Mouse (Mus musculus): Measurements from ENCODE around the gene Itpk1.

The Itpk1 gene

GRCm38 (mm10) chr12:102691180-102691579 is 13.6 kb downstream of the Itpk1 start:
- DNase-seq (ENCODE audit: low spot score in 2 of 2), result no peak

DNA sequence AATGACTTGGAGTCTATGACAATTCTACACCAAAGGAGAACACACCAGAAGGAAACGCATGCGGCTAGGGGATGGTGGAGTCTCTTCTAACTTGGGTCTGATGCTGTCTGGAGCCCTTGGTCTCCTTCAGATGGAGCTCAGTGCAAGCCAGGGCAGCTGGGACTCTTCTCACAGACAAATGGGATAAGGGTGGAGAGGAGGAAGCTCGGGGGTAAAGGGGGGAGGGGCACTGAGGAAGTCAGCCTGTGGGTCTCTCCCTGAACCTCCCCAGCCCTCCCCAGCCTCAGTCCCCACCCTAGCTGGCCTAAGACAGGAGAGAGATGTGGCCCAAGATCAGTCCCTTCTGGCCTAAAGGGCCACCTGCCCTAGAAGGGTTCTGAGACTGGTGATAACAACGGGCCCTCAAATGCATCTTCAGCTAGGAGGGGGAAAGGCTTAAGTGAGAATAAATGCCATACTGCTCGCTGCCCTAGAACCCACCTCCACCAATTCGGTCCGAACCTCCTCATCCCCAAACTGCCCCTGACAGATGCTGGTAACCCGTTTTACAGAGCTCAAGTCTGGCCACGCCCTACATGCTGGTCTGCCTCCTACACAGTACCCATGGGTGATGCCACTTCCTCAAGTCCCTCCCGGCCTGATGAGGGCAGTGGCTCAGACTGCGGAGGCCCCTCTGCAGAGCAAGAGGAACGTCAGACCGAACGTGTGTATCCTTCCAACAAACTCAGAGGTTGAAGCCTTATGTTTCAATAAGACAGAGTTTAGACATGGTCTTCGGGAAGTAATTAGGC is 14.8 kb downstream of the Itpk1 start:
- DNase-seq (ENCODE audit: low spot score in 2 of 2), result no peak

GRCm38 (mm10) chr12:102686321-102686720 is 18.4 kb downstream of the Itpk1 start:
- no peak for DNase-seq (ENCODE audit: low spot score in 2 of 2)

- no peak for DNase-seq (ENCODE audit: low spot score in 2 of 2)
These were observed 19.2 kb downstream of the Itpk1 start for GRCm38 (mm10) chr12:102685523-102685931.

GRCm38 (mm10) chr12:102684720-102685386 is 19.9 kb downstream of the Itpk1 start:
- no peak for DNase-seq (ENCODE audit: low spot score in 2 of 2)

GRCm38 (mm10) chr12:102683979-102684378 is 20.8 kb downstream of the Itpk1 start:
- no peak for DNase-seq (ENCODE audit: low spot score in 2 of 2)

DNA sequence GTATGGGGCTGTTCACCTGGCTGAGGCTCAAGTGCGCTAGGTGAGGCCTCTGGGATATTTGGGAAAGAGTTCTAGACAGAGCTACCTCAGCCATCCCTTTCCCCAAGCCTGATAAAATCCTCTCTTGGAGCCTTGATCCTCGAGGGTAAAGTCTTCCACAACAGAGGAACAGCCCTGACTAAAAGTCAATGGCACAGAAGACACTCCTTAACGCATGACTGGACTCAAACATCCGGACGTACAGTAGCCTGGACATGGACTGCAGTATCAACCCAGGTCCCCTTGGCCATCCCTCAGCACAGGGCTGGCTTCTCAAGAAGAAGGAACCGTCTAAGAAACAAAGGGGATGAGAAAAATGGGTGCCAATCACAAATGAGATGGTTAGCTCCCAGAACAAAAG is 21.3 kb downstream of the Itpk1 start:
- no peak for DNase-seq (ENCODE audit: low spot score in 2 of 2)

GRCm38 (mm10) chr12:102682722-102683299 is 21.9 kb downstream of the Itpk1 start:
- no peak for DNase-seq (ENCODE audit: low spot score in 2 of 2)

DNA sequence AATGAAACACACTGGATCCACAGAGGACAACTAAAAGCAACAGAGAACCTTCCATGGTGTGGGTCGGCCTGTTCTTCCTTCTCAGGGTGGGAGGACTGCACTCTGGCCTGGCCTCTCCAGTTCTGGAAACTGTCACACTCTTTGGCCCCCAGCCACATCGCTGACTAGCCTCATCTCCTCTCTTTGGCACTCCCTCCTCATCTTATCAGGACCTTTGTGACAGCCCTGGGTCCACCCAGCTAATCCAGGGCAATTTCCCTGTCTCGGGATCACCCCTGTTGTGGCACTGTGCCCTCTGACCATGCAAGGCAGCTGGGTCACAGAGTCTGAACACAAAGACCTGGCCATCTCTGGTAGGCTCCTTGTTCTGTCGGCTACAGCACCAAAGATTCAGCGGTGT is 22.6 kb downstream of the Itpk1 start:
- DNase-seq (ENCODE audit: low spot score in 2 of 2), result no peak

DNA sequence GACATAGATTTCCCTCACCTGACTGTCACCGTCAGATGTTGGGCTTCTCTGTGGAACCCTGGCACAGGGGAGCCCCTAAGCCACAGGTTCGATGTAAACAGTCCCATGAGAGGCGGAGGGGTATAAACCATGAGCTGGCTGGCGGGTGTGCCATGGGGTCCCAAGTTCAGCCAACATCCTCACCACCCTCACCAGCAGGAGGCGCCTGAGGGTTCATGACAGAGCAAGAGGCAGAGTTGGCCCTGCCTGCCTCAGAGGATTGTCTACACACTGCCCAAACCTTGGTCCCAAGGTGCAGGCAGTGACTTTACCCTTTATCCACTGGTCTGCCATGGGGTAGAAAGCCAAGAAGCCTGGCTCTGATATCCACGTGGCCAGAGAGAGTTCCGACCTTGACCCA is 23.1 kb downstream of the Itpk1 start:
- no peak for DNase-seq (ENCODE audit: low spot score in 2 of 2)

DNA sequence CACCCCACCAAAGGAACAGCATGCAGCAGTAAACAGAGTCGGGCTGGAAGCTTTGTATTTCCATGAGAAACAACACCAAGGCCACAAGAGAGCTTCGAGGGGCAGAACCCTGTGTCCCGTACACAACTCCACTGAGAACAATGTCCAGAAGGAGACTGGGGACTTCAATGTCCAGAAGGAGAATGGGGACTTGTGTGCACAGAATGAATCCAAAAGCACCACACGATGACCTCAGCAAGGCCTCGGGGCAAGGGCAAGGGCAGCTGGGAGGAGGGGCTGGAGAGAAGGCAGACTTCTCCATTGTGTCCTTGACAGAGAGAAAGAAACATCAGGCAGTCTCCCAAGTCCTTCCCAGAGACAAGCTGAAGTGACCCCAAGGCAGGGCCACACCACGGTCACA is 25.9 kb downstream of the Itpk1 start:
- no peak for DNase-seq (ENCODE audit: low spot score in 2 of 2)

DNA sequence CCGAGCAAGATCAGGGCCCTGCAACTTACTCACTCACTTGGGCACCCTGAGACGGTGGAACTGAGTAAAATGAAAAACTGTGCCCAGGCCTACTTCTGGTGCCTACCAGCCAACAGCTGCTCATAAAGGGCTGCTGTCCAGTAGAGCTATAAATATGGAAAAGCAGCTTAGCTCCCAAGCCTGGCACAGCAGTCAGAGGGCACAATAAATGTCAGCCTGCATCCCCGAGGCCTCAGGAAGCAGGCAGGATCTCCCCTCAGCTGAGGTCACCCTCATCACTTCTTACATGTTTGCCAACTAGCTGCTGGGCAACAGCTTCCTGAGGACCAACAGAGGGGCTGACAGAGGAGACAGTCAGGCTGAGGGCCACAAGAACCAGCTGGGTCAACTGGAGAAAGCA is 27.6 kb downstream of the Itpk1 start:
- no peak for DNase-seq (ENCODE audit: low spot score in 2 of 2)

- DNase-seq (ENCODE audit: low spot score in 2 of 2), result no peak
These were observed 30.2 kb downstream of the Itpk1 start for GRCm38 (mm10) chr12:102674556-102674955.

- DNase-seq (ENCODE audit: low spot score in 2 of 2), result no peak
These were observed 30.6 kb downstream of the Itpk1 start for GRCm38 (mm10) chr12:102674123-102674522.

- DNase-seq (ENCODE audit: low spot score in 2 of 2), result no peak
These were observed 31.6 kb downstream of the Itpk1 start for GRCm38 (mm10) chr12:102672857-102673839.

- no peak for DNase-seq (ENCODE audit: low spot score in 2 of 2)
These were observed 32.6 kb downstream of the Itpk1 start for GRCm38 (mm10) chr12:102672176-102672575.

- DNase-seq (ENCODE audit: low spot score in 2 of 2), result no peak
These were observed 33.9 kb downstream of the Itpk1 start for GRCm38 (mm10) chr12:102670848-102671247.

GRCm38 (mm10) chr12:102665465-102666202 is 39.1 kb downstream of the Itpk1 start:
- DNase-seq (ENCODE audit: low spot score in 2 of 2), result no peak

- DNase-seq (ENCODE audit: low spot score in 2 of 2), result no peak
These were observed 40.7 kb downstream of the Itpk1 start for GRCm38 (mm10) chr12:102664052-102664448.

- no peak for DNase-seq (ENCODE audit: low spot score in 2 of 2)
These were observed 41.2 kb downstream of the Itpk1 start for GRCm38 (mm10) chr12:102663349-102664051.

All from frontal cortex, postnatal 25 days (tissue).